Mouse (Mus musculus) G1E (cell line): ENCODE measurements around the gene Errfi1. TPM values are rescaled to one million over a fixed set of nuclear protein-coding genes. Genes with fewer than 3 reads are reported as not detected.

Experiments used
- ATAC-seq: 2 replicates; pipeline ENCODE4 v1.8.0; 2016; ENCODE audit warnings: mild to moderate bottlenecking; ENCODE audit not compliant: insufficient number of reproducible peaks, poor library complexity, low FRiP score, severe bottlenecking; ENCODE audit errors: extremely low read depth
- DNase-seq: peaks from one replicate; pipeline ENCODE4 v3.0.0; 2012; ENCODE audit warnings: low spot score
- H3K27me3 ChIP-seq: 2 replicates; pipeline ENCODE4 v1.6.1; 2012; ENCODE audit warnings: mild to moderate bottlenecking, low read length, inconsistent platforms; ENCODE audit not compliant: insufficient read depth
- H3K36me3 ChIP-seq: replicated peaks from 2 replicates; pipeline ENCODE3; 2012; ENCODE audit warnings: mild to moderate bottlenecking, inconsistent platforms
- H3K4me1 ChIP-seq: 2 replicates; pipeline ENCODE4 v1.6.1; 2012; ENCODE audit warnings: low read depth, low read length, inconsistent platforms, mixed read lengths; ENCODE audit not compliant: insufficient read depth
- H3K4me3 ChIP-seq: 2 replicates; pipeline ENCODE4 v1.5.1; 2012; ENCODE audit warnings: low read depth, mild to moderate bottlenecking, inconsistent platforms, low read length, moderate library complexity, mixed read lengths
- H3K9me3 ChIP-seq: replicated peaks from 2 replicates; pipeline ENCODE4 v1.6.1; 2012; ENCODE audit warnings: inconsistent platforms
- CTCF ChIP-seq: IDR thresholded peaks from 2 replicates; pipeline ENCODE4 v1.5.1; 2012; ENCODE audit warnings: low read depth, low read length, inconsistent platforms, mixed read lengths
- GATA1 ChIP-seq: IDR thresholded peaks from 2 replicates; pipeline ENCODE4 v1.6.1; 2012; ENCODE audit warnings: borderline replicate concordance, low read length, inconsistent platforms, mixed read lengths
- GATA2 ChIP-seq: IDR thresholded peaks from 2 replicates; pipeline ENCODE4 v1.6.1; 2012; ENCODE audit warnings: low read depth, low read length, inconsistent platforms, borderline replicate concordance
- POLR2AphosphoS5 ChIP-seq: IDR thresholded peaks from 2 replicates; pipeline ENCODE4 v1.6.1; 2012; ENCODE audit warnings: low read depth, low read length, inconsistent platforms; ENCODE audit not compliant: insufficient replicate concordance
- TAL1 ChIP-seq: conservative IDR thresholded peaks from 2 replicates; pipeline ENCODE4 v1.6.1; 2012; ENCODE audit warnings: low read depth, low read length, inconsistent platforms, mixed read lengths
- polyA plus RNA-seq: library from polyadenylated mRNA; stranded (reverse); fragments of >175 nt; gene quantifications from 2 replicates; pipeline ENCODE4 v1.2.3, GENCODE M21; 2012
- total RNA-seq, 2 experiments: library from RNA; stranded (forward) in 1 of 2; stranded (reverse) in 1 of 2; fragments of 200-1000 nt in 1 of 2; fragments of >200 nt in 1 of 2; fragmentation: Nextera tagmentation in 1 of 2; gene quantifications; 2 replicates each; pipeline ENCODE4 v1.2.3; 2014 to 2017

Gene Errfi1
- total and polyA plus RNA-seq, 3 experiments: 0.05 TPM; not detected in 2

- Histone ChIP-seq H3K9me3 (peaks cover 18% of the 10 kb centered on the region), H3K27me3 (no peaks in the 10 kb centered on the region; the same call in none of the 2 replicates), H3K36me3 (no peaks in the 10 kb centered on the region), H3K4me1 (peaks cover 3% of the 10 kb centered on the region; the same call in 1 of the 2 replicates), H3K4me3 (no peak overlapping the region)
- ATAC-seq: no peak
- TF ChIP-seq POLR2AphosphoS5: no peak
- TF ChIP-seq CTCF: no peak
- no peak for TF ChIP-seq GATA1
- no peak for TF ChIP-seq TAL1
- no peak for TF ChIP-seq GATA2
- no peak for DNase-seq
These were observed 26.6 kb downstream of the Errfi1 start for GRCm38 (mm10) chr4:150880364-150880763.

DNA sequence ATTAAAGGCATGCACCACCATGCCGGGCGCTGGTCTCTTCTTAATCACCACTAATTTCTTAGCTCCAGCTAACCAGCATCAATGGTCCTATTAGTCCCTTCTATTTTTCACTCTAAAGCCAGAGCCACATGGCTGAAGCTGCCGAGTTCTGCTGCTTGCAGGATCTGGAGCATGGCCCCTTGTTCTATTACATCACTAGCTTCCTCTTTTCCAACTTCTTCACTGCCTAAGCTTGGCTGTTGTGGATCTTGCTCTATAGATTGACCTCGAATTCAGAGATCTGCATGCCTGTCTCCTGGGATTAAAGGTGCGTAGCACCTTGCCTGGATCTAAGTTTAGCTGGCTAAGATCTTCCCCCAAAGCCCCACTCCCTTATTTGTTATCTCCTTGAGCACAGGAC is 28.9 kb downstream of the Errfi1 start:
- H3K4me3 ChIP-seq: no peak overlapping the region
- no peaks in the 10 kb centered on the region for H3K36me3 ChIP-seq
- ATAC-seq (no peak), DNase-seq (no peak)
- H3K4me1 ChIP-seq: peaks cover 3% of the 10 kb centered on the region; the same call in 1 of the 2 replicates
- no peaks in the 10 kb centered on the region; the same call in none of the 2 replicates for H3K27me3 ChIP-seq
- TF ChIP-seq CTCF (no peak), POLR2AphosphoS5 (no peak), GATA1 (no peak), TAL1 (no peak), GATA2 (no peak)
- H3K9me3 ChIP-seq: peaks cover 18% of the 10 kb centered on the region

- Histone ChIP-seq H3K4me1 (peaks cover 11% of the 10 kb centered on the region), H3K4me3 (no peak overlapping the region), H3K27me3 (peaks cover 7% of the 10 kb centered on the region), H3K36me3 (no peaks in the 10 kb centered on the region), H3K9me3 (no peaks in the 10 kb centered on the region)
- no peak for ATAC-seq
- DNase-seq: no peak
- TF ChIP-seq GATA1: no peak
- no peak for TF ChIP-seq TAL1
- no peak for TF ChIP-seq POLR2AphosphoS5
- no peak for TF ChIP-seq CTCF
- TF ChIP-seq GATA2: no peak
These were observed 34.2 kb downstream of the Errfi1 start for GRCm38 (mm10) chr4:150887903-150888302.

- DNase-seq: no peak
These were observed 34.8 kb downstream of the Errfi1 start for GRCm38 (mm10) chr4:150888492-150888891.

DNA sequence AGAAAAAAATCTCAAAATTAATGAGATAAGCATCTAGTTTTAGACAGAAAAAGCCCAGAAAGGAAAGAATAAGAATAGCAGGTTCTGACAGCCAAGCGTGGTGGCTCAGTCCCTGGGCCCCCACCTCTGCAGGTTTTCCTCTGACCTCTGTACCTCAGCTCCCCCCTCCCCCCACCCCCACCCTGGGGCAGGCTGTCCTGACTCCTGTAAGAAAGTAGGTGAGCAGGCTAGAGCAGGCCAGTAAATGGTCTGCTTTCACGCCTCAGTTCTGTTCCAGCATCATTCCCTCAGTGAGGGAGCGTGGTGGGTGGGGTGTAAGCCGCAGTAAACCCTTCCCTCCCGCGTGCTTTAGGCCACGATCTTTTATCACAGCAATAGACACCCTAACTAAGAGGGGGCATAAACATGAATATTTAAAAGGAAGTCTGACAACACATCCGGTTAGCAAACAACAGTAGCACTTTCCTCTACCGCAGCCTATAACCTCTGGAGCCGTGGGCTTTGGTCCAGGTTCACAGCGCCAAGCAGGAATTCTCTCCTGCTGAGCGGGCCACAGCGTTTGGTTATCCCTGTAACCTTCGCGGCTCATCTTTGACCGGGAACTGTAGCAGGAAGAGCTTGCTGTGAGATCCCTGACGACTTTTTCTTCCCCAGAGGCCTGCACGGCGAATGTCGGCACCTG is 35.7 kb downstream of the Errfi1 start:
- no peak for TF ChIP-seq POLR2AphosphoS5
- TF ChIP-seq TAL1: no peak
- TF ChIP-seq CTCF: no peak
- no peak for TF ChIP-seq GATA2
- no peak for TF ChIP-seq GATA1
- Histone ChIP-seq H3K9me3 (no peaks in the 10 kb centered on the region), H3K36me3 (no peaks in the 10 kb centered on the region), H3K27me3 (peaks cover 8% of the 10 kb centered on the region), H3K4me1 (peaks cover 15% of the 10 kb centered on the region), H3K4me3 (no peak overlapping the region)
- DNase-seq (no peak), ATAC-seq (no peak)

More at GRCm38 (mm10) chr4:150888492-150888891, 34.8 kb downstream of the Errfi1 start:
- no peaks in the 10 kb centered on the region for H3K36me3 ChIP-seq
- no peak for TF ChIP-seq GATA2
- no peak for TF ChIP-seq GATA1
- TF ChIP-seq TAL1: no peak
- no peak for TF ChIP-seq POLR2AphosphoS5
- no peak for TF ChIP-seq CTCF
- H3K9me3 ChIP-seq: no peaks in the 10 kb centered on the region
- ATAC-seq: no peak
- peaks cover 11% of the 10 kb centered on the region for H3K4me1 ChIP-seq
- peaks cover 8% of the 10 kb centered on the region for H3K27me3 ChIP-seq
- no peak overlapping the region for H3K4me3 ChIP-seq

GRCm38 (mm10) chr4:150889955-150890315 is 36.2 kb downstream of the Errfi1 start:
- DNase-seq: no peak

More at GRCm38 (mm10) chr4:150889955-150890315, 36.2 kb downstream of the Errfi1 start:
- Histone ChIP-seq H3K36me3 (no peaks in the 10 kb centered on the region), H3K4me1 (peaks cover 20% of the 10 kb centered on the region), H3K4me3 (no peak overlapping the region), H3K27me3 (peaks cover 8% of the 10 kb centered on the region; the same call in 1 of the 2 replicates), H3K9me3 (no peaks in the 10 kb centered on the region)
- ATAC-seq: no peak
- TF ChIP-seq GATA2: no peak
- no peak for TF ChIP-seq GATA1
- no peak for TF ChIP-seq POLR2AphosphoS5
- TF ChIP-seq TAL1: no peak
- TF ChIP-seq CTCF: no peak
